Mouse (Mus musculus) layer of hippocampus, adult 9-10 months (tissue): ENCODE data around the gene Fbxl20.
"Not testable (repeated sequence)": the region's sequence is repeated elsewhere in the genome, so short reads cannot be mapped to it uniquely, and the experiment has no call there.

Source experiments
- DNase-seq: peaks from one replicate; pipeline ENCODE4 v3.0.0; 2022; ENCODE audit warnings: low spot score

Fbxl20 gene

DNA sequence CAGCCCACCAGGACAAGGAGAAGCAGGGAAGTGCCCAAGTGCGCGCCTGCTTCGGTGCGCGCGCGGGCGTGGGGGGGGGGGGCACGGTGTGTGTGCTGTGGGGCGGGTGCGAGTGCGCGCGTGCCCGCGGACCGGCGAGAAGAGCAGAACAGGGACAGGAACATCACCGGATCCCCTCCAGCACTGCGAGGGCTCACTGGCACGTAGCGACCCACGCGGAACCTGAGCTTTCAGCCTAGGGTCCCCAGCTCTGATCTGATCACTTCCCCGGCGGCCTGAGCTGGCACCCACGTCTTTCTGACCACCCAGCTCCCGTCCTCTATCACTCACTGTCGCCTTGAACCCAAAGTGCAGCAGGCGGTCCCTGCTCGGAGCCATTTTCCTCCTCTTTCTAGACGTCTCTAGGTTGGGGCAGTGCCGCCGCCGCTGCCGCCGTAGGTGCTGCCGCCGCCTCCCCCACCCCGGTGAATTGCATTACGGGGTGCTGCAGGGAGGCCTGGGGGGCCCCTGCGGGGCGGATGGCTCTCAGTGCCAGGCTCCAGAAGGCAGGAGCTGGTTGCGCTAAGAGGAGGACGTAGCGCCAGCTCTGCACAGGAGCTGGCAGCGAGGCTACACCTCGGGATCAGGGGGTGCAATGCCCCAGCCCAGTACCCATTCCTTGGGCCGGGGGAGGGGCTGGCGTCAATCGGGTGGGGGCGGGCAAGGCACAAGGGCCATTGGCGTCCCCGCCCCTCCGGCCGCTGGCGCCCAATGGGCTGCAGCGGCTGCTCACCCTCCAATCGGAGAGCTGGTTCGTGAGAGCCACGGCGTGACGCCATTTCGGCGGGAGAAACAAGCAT lies at the start of gene Fbxl20:
Fbxl20 (minus strand) TSS at position 618 of the 839 bp plus-strand sequence.
- DNase-seq = peak; percentile 50

DNA sequence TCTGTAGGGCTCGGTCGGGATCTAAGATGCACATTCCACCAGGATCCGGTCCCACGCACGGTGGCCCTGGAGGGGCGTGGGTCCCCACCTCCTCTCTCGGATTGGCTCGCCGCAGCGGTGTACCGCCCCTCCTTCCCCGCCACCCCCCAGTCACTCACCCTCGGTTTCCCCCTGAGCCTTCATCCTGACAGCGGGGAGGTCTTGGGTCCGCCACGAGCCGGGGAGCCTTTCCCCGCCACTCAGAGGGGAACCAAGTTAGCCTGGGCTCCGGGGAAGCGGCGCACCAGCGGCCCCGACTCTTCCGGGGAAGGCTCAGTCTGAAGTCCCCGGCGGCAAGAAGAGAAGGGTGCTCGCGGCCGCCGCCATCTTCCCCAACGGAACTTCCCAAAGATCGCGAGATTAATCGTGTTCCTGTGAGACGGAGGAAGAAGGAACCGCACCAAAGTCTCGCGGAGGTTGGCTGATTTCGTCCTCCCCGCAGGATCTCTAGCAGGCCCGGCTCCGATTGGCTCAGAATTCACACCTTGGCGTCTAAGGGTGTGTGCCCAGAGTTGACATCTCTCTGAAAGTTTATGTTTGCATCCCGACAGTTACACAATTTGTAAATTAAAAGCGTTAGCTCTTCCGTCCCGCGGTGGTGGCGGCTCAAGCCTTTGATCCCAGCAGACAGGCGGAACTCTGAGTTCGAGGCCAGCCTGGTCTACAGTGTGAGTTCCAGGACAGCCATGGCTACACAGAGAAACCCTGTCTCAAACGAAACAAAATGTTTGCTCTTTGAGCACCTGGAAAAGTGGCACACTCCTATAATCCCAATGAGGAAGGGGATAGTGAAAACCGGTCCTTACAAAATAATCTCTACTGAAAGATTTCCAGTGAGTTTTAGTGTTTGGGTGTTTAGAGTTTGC lies 43.0 kb upstream of the Fbxl20 start, which contains the start of gene Med1:
Med1 (minus strand) TSS at position 393 of the 905 bp plus-strand sequence.
- peak; percentile 86 for DNase-seq

DNA sequence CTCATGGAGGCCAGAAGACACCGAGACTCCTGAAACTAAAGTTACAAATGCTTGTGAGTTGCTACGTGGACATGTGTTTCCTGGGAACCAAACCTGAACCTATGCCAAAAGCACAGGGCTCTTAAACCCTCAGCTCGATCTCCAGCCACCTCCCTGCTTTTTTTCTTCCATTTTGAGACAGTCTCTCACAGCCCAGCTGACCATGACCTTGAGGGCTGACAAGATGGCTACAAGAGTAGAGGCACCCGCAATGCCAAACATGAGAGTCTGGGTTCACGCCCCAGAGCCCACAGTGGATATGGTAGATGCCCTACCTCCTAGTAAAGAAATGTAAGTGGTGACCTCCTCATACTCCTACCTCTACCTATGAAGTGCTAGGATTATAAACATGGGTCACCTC lies 40.6 kb upstream of the Fbxl20 start:
- no peak for DNase-seq

DNA sequence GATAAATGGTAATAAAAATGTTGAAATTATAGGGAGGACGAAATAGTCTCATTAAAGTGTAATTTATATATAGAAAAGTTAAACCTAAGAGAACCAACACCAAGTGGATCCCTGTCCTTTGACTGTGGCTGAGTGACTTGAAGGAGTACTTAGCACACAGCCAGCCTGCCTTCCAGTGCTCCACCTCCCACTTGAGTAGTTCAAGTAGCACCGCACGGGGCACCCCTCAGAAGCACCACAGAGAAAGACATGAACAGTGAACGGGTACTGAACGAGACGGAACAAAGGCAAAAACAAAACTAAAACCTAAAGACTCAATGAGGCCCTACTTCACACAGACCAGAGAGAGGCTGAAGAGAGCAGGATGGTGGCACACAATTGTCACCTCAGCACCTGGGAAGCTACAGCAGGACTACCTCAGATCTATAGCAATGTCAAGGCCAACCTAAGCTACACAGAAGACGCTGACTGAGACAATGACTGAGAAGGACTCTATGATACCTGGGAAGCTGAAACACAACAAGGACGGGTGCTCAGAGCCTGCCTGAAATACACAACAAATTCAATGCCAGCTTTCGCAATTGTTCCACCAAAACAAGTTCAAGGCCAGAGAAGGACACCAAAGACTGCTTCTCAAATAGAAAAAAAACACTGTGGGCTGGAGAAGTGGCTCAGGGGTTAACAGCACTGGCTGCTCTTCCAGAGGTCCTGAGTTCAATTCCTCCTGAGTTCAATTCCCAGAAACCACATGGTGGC lies 37.6 kb upstream of the Fbxl20 start:
- no peak for DNase-seq

DNA sequence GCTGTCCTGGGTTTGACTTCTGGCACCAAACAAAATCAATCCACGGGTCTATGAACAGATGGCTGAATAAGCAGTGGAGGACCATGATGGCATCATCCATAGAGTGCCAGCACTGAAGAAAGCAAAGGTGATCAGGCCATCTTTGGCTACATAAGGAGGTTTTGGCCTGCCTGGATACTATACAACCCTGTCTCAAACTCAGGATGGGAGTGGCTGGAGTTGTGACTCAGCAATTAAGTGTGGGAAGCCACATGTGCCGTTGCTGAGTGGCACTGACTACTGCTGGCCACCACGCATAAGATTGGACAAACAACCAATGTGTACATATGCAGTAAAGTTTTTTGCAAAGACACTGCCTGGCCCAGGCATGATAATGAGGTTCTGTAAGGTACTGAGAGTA lies 31.9 kb upstream of the Fbxl20 start:
- not testable (repeated sequence) for DNase-seq

DNA sequence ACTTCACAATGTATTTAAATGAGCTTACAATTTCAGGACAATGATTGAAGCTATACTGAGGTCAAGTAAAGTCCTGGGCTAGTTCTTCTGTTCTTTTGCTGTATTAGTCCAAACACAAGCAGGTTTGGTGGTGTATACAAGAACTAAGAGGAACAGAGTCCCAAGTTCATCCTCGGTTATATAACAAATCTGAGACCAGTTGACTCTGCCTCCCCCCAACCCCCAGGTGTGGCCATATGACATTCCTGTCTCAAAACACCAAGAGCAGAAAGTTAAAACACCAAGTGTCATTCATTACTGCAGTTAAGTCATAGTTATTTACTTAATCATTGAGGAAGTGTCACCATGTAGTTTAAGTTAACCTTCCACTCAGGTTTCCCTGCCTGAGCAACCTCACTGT lies 18.2 kb upstream of the Fbxl20 start:
- DNase-seq = no peak

DNA sequence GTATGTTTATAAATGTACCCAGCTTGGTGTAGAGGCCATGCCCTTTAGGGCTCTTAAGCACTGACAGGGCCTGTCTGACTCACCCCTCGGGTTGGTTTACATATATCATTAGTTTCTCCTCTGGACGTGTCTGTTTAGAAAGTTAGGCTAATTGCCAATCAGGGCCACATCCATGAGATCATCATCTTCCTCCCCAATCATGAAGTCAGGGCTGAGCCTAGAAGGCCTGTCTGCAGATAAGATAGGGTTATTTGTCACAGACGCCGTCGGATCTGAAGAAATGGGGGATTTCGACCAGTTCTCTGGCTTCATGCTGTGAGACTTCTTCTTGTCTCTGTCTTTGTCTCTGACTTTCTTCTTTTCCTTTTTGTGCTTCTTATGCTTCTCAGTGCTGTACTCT lies 4.9 kb upstream of the Fbxl20 start:
- DNase-seq = no peak

DNA sequence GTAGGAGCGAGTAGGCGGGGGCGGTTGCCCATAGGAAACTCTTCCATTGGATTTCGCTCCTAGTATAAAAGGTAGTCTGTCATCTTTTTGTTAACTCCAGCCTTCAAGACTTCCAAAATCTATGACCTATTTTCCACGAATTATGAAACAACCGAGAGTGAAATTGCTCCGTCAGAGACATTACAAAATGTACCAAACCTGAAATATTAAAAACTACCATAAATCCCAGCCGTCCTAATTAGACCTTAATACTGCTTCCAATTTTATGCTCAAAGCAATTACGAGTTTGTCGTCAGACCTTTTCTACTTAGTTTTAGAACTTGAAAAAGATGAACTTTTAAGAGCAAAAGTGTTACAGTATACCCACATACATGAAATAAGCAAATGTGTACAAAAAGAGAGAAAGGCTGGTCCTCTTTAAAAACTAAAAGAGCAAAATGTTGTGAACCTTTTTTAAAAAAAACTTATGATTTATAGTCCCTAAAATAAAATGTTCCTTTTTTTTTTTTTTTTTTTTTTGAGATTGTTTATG lies 488 bp upstream of the Fbxl20 start:
- DNase-seq = no peak

DNA sequence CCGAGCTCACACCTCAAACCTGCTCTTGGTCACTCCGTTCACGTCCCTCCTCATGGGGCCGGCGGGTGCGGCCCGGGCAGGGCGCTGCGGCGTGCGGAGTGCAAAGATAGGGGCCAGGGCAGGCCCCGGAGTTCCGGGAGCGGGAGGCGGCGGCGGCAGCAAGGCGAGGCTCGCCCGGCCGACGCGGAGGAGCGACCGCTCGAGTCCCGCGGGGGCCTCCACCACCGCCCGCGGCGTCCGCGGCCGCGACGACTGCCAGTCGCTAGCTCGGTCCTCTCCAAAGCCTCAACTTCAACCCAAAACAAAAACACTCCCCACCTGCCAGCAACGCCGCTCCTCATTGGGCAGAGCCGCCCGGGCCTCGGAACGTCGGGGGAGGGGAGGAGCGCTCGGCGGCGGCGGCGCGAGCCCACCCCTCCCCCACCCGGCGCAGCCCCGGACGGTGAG lies 876 bp downstream of the Fbxl20 start:
- DNase-seq = peak; percentile 65

DNA sequence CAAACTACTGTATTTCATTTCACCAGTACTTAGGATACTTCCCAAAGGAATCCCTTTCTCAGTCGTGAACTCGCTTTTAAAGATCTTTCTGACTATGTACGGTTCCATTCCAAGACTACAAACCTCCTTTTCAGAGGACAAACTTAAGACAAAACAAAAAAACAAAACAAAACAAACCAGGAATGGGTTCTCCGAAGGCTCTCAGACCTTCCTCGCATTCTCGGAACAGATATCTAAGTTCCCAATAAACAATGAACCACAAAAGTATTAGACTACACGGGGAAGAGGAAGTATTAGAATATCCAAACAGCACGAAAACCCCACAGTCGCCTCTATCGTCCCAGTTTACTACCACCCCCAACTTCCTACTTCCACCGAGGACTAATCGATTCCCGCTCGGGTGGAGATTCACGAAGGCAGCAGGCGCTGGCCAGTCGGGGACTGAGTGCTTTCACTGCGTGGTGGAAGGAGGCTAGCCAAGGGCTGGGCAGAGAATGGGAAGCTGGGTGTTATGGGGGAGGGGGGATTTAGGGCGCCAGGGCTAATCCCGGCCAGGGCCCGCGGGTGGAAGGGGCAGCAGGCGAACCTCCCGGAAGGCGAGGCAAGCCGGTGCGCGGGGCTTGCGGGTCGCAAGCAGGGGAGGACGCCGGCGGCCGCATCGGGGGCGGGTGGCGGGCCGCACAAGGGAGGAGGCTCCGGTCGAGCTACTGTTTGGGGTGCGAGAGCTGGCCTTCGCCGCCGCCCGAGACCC lies 1.5 kb downstream of the Fbxl20 start:
- peak; percentile 9 for DNase-seq

DNA sequence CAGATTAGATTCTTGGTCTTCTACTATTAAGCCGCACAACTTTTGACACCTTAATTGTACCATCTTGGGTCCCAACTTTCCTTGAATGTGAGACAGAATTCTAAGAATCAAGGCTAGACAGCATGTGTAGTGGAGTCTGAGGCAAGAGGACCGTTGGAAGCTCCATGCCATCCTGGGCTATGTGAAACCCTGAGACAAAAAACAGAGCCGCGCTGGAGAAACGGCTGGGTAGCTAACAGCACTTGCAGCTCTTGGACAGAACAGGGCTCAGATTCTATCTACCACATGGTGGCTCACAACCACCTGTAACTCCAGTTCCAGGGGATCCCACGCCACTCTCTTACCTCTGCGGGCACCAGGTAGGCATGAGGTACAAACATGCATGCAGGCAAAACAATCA lies 4.3 kb downstream of the Fbxl20 start:
- DNase-seq = no peak

DNA sequence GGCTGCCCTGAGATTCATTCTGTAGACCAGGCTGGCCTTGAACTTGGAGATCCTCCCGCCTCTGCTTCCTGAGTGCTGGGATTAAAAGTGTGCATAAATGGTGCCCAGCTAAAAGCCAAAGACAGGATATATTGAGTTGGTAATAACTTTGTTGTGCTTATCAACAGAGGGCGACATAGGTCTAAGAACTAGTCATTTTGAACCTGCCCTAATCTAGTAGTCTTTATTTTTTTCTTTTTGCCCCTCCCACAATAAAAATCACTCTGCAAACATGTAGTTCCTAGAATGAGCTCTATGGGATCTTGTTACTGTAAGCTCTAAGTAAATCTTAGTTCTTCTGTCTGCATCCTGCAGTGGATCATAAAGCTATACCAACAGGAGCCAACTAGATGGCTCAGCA lies 7.7 kb downstream of the Fbxl20 start:
- no peak for DNase-seq

DNA sequence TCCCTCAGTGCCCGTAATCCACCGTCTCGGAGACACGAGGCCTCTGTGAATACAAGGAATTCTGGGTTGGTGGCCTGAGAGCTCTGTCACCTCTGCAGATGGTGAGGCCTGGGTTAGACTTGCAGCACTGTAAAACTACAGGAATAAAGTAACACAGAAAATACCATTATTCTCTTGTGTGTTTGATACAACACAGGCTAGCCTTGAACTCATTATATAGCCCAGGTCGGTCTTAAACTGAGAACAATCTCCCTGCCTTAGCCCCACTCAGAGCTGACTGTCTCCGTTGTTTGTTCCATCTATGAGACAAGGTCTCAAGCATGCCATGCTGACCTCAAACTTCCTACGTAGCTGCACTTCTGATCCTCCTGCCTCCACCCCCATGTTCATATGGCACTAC lies 11.3 kb downstream of the Fbxl20 start:
- DNase-seq = no peak

DNA sequence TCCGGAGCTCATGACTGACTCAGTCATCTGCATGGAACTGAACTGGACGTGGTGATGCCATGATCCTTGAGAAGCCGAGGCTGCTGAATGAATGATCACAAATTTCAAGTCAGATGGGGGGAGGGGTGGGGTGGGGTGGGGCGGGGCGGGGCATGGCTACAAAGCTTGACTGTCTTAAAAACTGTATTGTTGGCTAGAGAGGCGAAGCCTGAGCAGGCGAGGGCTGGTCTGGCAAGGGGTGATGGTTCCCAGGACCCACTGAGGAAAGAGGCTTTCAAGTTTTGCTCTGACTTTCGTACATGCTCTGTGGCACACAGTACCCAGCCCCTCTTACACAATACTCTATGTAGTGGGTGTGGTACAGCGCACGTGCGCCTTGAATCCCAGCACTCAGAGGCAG lies 12.4 kb downstream of the Fbxl20 start:
- no peak for DNase-seq

DNA sequence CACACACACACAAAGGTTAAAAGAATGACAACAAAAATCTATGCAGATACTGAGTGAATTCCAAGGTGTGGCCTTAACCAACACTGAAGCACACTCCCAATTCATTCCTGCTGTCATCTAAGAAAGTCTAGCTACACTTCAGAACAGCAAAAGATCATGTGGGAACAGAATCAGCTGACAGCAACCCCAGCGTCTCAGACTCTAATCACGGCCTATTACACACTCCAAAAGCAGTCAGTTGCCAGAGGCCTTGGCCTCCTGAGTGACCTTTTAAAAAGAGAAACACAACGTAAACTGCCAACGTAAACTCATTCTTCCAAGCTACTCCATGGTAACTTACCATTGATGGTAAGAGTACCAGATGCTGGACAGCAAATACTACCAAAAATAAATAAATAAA lies 15.3 kb downstream of the Fbxl20 start:
- no peak for DNase-seq

DNA sequence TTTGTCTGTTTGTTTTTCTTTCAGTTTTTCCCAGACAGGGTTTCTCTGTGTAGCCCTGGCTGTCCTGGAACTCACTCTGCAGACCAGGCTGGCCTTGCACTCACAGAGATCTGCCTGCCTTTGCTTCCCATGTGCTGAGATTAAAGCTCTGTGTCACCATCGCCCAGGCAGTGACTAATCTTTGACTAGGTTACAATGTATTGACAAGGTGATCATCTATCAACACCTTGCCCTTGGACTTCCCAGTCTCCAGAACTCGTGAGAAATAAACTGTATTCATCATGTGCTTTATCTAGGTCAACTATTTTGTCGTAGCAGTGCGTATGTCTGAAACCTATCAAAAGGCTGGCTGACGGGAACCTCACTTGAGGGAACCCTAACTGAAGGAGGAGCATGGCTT lies 26.8 kb downstream of the Fbxl20 start:
- no peak for DNase-seq

DNA sequence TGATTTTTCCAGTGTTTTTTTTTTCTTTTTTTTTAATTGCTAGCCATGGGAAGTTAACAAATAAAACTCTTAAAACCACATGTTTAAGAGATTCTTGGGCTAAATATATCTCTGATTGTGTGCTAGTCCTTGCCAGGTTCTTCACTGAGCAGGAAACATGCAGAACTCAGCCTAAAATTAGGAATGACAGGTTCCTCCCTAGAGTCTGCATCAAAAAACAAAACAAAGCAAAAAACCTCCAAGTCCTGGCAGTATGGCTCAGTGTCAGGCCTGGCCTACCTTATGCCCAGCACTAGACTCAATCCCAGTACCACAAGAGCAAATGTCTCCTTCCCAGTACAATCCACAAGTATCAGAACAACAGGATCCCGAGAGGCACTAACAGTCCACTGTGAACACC lies 35.8 kb downstream of the Fbxl20 start:
- DNase-seq = no peak

DNA sequence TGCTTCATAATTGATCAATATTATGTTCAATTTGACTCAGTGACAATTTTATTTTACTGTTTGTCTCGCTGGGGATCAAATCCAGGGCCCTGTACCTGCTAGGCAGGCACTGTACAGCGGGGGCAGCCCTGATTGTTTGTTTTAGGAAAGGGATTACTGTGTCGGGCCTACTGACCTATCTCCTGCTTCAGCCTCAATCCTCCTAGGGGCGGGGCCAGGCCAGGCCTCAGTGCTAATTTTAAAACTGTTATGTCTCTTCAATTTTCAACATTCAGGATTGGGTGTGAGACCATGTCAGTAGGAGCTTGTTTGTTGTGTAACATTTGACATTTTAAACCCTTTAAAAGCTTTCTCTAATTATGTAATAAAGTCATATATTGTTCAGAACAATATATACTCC lies 36.7 kb downstream of the Fbxl20 start:
- no peak for DNase-seq

DNA sequence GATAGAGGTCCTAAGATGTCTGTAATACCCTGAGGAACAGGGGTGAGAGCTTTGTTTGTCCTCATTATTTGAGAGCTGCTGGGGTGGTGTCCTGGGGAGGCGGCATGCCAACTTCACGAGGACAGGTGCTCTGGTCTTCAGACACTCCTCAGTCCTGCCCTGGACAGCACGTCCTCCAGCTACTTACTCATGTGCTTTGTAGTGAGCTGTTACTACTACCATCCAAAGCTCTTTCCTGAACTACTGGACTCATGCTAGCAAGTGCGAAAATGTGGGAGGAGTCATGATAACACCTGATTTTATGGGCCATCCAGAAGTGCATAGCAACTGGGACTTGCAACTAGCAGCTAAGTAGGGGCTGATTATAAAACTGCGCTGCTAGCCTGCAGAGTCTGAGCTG lies 40.5 kb downstream of the Fbxl20 start:
- DNase-seq = no peak

DNA sequence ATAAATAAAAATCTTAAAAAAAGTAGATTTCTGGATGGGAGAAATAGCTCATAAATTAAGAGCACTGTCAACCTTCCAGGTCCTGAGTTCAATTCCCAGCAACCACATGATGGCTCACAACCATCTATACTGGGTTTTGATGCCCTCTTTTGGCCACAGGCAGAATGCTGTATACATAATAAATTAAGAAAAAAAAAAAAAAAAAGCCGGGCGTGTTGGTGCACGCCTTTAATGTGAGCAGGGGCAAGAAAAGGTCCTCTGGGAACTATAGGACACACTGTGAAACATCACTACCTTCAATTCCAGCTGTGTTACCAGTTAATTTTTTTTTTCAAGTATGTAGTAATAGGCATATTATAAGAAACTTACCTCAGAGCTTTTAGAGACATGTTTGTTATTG lies 48.9 kb downstream of the Fbxl20 start:
- no peak for DNase-seq

DNA sequence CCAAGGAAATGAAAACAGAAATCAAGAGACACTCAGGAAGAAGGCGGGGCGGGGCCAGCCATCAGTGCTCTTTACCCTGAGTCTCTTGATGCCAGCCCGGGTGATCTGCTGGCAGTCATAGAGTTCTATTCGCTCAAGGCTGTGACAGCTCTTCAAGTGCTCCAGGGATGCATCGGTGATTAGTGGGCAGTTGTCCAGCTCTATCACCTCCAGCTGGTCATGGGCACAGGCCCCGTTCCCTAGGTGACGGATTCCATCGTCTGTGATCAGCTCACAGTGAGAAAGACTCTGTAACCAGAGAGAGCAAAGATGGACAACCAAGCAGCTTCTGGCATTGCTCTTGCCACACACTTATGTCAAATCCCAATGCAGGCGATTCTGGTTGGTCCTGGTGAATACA lies 59.6 kb downstream of the Fbxl20 start:
- DNase-seq = no peak
